Mouse (Mus musculus) MEL (cell line): ENCODE results near the gene Actr10. TPM values are rescaled to one million over a fixed set of nuclear protein-coding genes. Genes with fewer than 3 reads are reported as not detected.

Source experiments
- DNase-seq: peaks from one replicate; pipeline ENCODE4 v3.0.0; 2011; ENCODE audit warnings: low read depth, low spot score
- H3K27ac ChIP-seq: 2 replicates; pipeline ENCODE4 v1.5.1; 2012; ENCODE audit warnings: low read depth, mild to moderate bottlenecking, control low read depth, low read length, moderate library complexity; ENCODE audit not compliant: control insufficient read depth
- H3K27me3 ChIP-seq, 2 experiments: fragments of 150-350 bp in 1 of 2; sonication (generic) in 1 of 2; 2 replicates each; pipeline ENCODE4 v1.6.1; 2012; ENCODE audit warnings: low read length in 2 of 2, mild to moderate bottlenecking in 2 of 2, improper control_type of control experiment in 1 of 2, moderate library complexity in 1 of 2; ENCODE audit not compliant: insufficient read depth in 2 of 2, control insufficient read depth in 1 of 2
- H3K36me3 ChIP-seq, 2 experiments: 2 replicates each; pipeline ENCODE4 v1.6.1; 2012 to 2014; ENCODE audit warnings: low read length in 2 of 2, improper control_type of control experiment in 1 of 2, inconsistent platforms in 1 of 2, mild to moderate bottlenecking in 1 of 2; ENCODE audit not compliant: insufficient read depth in 2 of 2, control insufficient read depth in 1 of 2
- H3K4me1 ChIP-seq, 2 experiments: fragments of 150-350 bp in 1 of 2; sonication (generic) in 1 of 2; 2 replicates each; pipeline ENCODE4 v1.6.1; 2012; ENCODE audit warnings: low read length in 2 of 2, improper control_type of control experiment in 1 of 2, mild to moderate bottlenecking in 1 of 2; ENCODE audit not compliant: insufficient read depth in 2 of 2, control insufficient read depth in 1 of 2
- H3K4me3 ChIP-seq, 2 experiments: fragments of 150-350 bp in 1 of 2; sonication (generic) in 1 of 2; 2 replicates each; pipeline ENCODE4 v1.5.1; 2012; ENCODE audit warnings: low read depth in 2 of 2, low read length in 2 of 2, mild to moderate bottlenecking in 2 of 2, moderate library complexity in 2 of 2, control low read depth in 1 of 2, improper control_type of control experiment in 1 of 2; ENCODE audit not compliant: control insufficient read depth in 1 of 2, insufficient read depth in 1 of 2
- H3K79me2 ChIP-seq: 2 replicates; pipeline ENCODE4 v1.6.1; 2012; ENCODE audit warnings: mild to moderate bottlenecking, low read length, moderate library complexity; ENCODE audit not compliant: control insufficient read depth, poor library complexity, insufficient read depth
- H3K9ac ChIP-seq: 2 replicates; pipeline ENCODE4 v1.6.1; 2012; ENCODE audit warnings: low read depth, mild to moderate bottlenecking, control low read depth, low read length, moderate library complexity; ENCODE audit not compliant: control insufficient read depth, poor library complexity, severe bottlenecking
- H3K9me3 ChIP-seq: fragments of 150-350 bp; sonication (generic); replicated peaks from 2 replicates; pipeline ENCODE4 v1.6.1; 2012; ENCODE audit warnings: mild to moderate bottlenecking, low read length, improper control_type of control experiment, moderate library complexity; ENCODE audit not compliant: insufficient read depth
- CHD1 ChIP-seq: IDR thresholded peaks from 2 replicates; pipeline ENCODE4 v1.6.1; 2012; ENCODE audit warnings: low read depth, mild to moderate bottlenecking, inconsistent platforms, low read length, improper control_type of control experiment
- ELF1 ChIP-seq: IDR thresholded peaks from 2 replicates; pipeline ENCODE4 v1.6.1; 2014; ENCODE audit warnings: low read depth, mild to moderate bottlenecking, inconsistent platforms, low read length, improper control_type of control experiment, moderate library complexity
- GABPA ChIP-seq: IDR thresholded peaks from 2 replicates; pipeline ENCODE4 v1.6.1; 2012; ENCODE audit warnings: low read depth, mild to moderate bottlenecking, inconsistent platforms, low read length, improper control_type of control experiment, moderate library complexity
- HCFC1 ChIP-seq: IDR thresholded peaks from 2 replicates; pipeline ENCODE4 v1.6.1; 2012; ENCODE audit warnings: low read depth, mild to moderate bottlenecking, inconsistent platforms, low read length, improper control_type of control experiment, moderate library complexity
- MAFK ChIP-seq: IDR thresholded peaks from 2 replicates; pipeline ENCODE4 v1.6.1; 2011; ENCODE audit warnings: low read depth, mild to moderate bottlenecking, low read length, improper control_type of control experiment, borderline replicate concordance
- MXI1 ChIP-seq: IDR thresholded peaks from 2 replicates; pipeline ENCODE4 v1.6.1; 2011; ENCODE audit warnings: mild to moderate bottlenecking, low read depth, low read length, improper control_type of control experiment
- MYC ChIP-seq: IDR thresholded peaks from 2 replicates; pipeline ENCODE4 v1.6.1; 2011; ENCODE audit warnings: low read depth, mild to moderate bottlenecking, low read length, improper control_type of control experiment, moderate library complexity
- NELFE ChIP-seq: IDR thresholded peaks from 2 replicates; pipeline ENCODE4 v1.6.1; 2011; ENCODE audit warnings: low read depth, low read length, improper control_type of control experiment
- NRF1 ChIP-seq: IDR thresholded peaks from 2 replicates; pipeline ENCODE4 v1.6.1; 2014; ENCODE audit warnings: low read depth, mild to moderate bottlenecking, inconsistent platforms, low read length, improper control_type of control experiment, moderate library complexity; ENCODE audit not compliant: poor library complexity, insufficient read depth, severe bottlenecking
- POLR2A ChIP-seq, 2 experiments: IDR thresholded peaks; 2 replicates each; pipeline ENCODE4 v1.6.1; 2011 to 2012; ENCODE audit warnings: low read length in 2 of 2, mild to moderate bottlenecking in 2 of 2, control low read depth in 1 of 2, improper control_type of control experiment in 1 of 2, low read depth in 1 of 2, moderate library complexity in 1 of 2; ENCODE audit not compliant: control insufficient read depth in 1 of 2, insufficient read depth in 1 of 2, poor library complexity in 1 of 2
- POLR2AphosphoS2 ChIP-seq: IDR thresholded peaks from 2 replicates; pipeline ENCODE4 v1.6.1; 2011; ENCODE audit warnings: low read length, improper control_type of control experiment
- SIN3A ChIP-seq: IDR thresholded peaks from 2 replicates; pipeline ENCODE4 v1.6.1; 2012; ENCODE audit warnings: low read length, improper control_type of control experiment, inconsistent platforms
- SMC3 ChIP-seq: IDR thresholded peaks from 2 replicates; pipeline ENCODE4 v1.6.1; 2011; ENCODE audit warnings: low read depth, low read length, improper control_type of control experiment
- TAL1 ChIP-seq: IDR thresholded peaks from 2 replicates; pipeline ENCODE4 v1.6.1; 2012; ENCODE audit warnings: mild to moderate bottlenecking, inconsistent platforms, low read length, moderate library complexity, mixed read lengths
- TBP ChIP-seq: IDR thresholded peaks from 2 replicates; pipeline ENCODE4 v1.8.0; 2011; ENCODE audit warnings: low read depth, low read length, improper control_type of control experiment
- TCF12 ChIP-seq: IDR thresholded peaks from 2 replicates; pipeline ENCODE4 v1.6.1; 2014; ENCODE audit warnings: low read depth, mild to moderate bottlenecking, inconsistent platforms, low read length, improper control_type of control experiment, moderate library complexity
- ZKSCAN1 ChIP-seq: IDR thresholded peaks from 2 replicates; pipeline ENCODE4 v1.6.1; 2012; ENCODE audit warnings: low read depth, mild to moderate bottlenecking, inconsistent platforms, low read length, improper control_type of control experiment, moderate library complexity
- ZMIZ1 ChIP-seq: IDR thresholded peaks from 2 replicates; pipeline ENCODE4 v1.6.1; 2012; ENCODE audit warnings: low read depth, mild to moderate bottlenecking, inconsistent platforms, low read length, improper control_type of control experiment, moderate library complexity
- ZNF384 ChIP-seq: IDR thresholded peaks from 2 replicates; pipeline ENCODE4 v1.6.1; 2012; ENCODE audit warnings: low read depth, mild to moderate bottlenecking, inconsistent platforms, low read length, improper control_type of control experiment
- polyA plus RNA-seq, 2 experiments: library from polyadenylated mRNA; stranded (reverse) in 1 of 2; unstranded in 1 of 2; fragments of >175 nt in 1 of 2; fragments of >200 nt in 1 of 2; gene quantifications; 2 replicates each; pipeline versions ENCODE4 v1.2.1 to v1.2.4; 2012; ENCODE audit warnings: low replicate concordance in 2 of 2, low read depth in 1 of 2; ENCODE audit not compliant: insufficient read length in 2 of 2, insufficient read depth in 1 of 2, missing spikeins in 1 of 2
- total RNA-seq: library from RNA; depleted of rRNA; stranded (reverse); fragments of 300-350 nt; gene quantifications from 2 replicates; pipeline ENCODE4 v1.2.3, GENCODE M21; 2012

Actr10 gene
- total and polyA plus RNA-seq, 3 experiments: 78.7 to 109 TPM; not detected in 1

- no peaks in the 10 kb centered on the region for H3K27me3 ChIP-seq
- DNase-seq: peak; percentile 97
- peak within 1 kb of the TSS; percentile 97 for H3K9ac ChIP-seq
- no peak for TF ChIP-seq SMC3
- no peak for TF ChIP-seq GABPA
- peak; percentile 69; the same call in 1 of the 2 replicates for TF ChIP-seq POLR2AphosphoS2
- TF ChIP-seq ELF1: peak; percentile 24; the same call in 1 of the 2 replicates
- TF ChIP-seq POLR2A (IDR thresholded peaks at IDR 0.05; ENCODE audit: control insufficient read depth in 1 of 2, insufficient read depth in 1 of 2, low read depth in 1 of 2, low read length in 2 of 2, poor library complexity in 1 of 2): peak; percentile 77 to 95
- TF ChIP-seq CHD1: 0 out of 2 replicates have a peak, but pooled peaks have one; percentile 80
- peak; percentile 82 for TF ChIP-seq NELFE
- peak; percentile 78 for TF ChIP-seq ZMIZ1
- TF ChIP-seq MAFK: no peak
- peak; percentile 72 for TF ChIP-seq NRF1
- TF ChIP-seq ZNF384: peak; percentile 99
- peak; percentile 86 for TF ChIP-seq HCFC1
- TF ChIP-seq TCF12: peak; percentile 39; the same call in 1 of the 2 replicates
- no peak for TF ChIP-seq ZKSCAN1
- TF ChIP-seq MYC: peak; percentile 69; the same call in 1 of the 2 replicates
- TF ChIP-seq MXI1: peak; percentile 57
- peak; percentile 54; the same call in 1 of the 2 replicates for TF ChIP-seq TBP
- peak; percentile 77; the same call in 1 of the 2 replicates for TF ChIP-seq SIN3A
- peaks cover 48% of the 10 kb centered on the region for H3K79me2 ChIP-seq
- H3K4me3 ChIP-seq: peak within 1 kb of the TSS; percentile 96 to 99
- peaks cover 0 to 12% of the 10 kb centered on the region in 2 experiments; a peak in 3 of 4 replicates for H3K4me1 ChIP-seq
- no peaks in the 10 kb centered on the region for H3K9me3 ChIP-seq
- peaks cover 15 to 18% of the 10 kb centered on the region in 2 experiments for H3K36me3 ChIP-seq
- H3K27ac ChIP-seq: peak within 1 kb of the TSS; percentile 80
These were observed 37.0 kb downstream of the Actr10 start, which contains the start of gene Psma3 for GRCm38 (mm10) chr12:70974441-70975266. Gene Psma3, plus strand, starts transcription at chr12:70974621.

DNA sequence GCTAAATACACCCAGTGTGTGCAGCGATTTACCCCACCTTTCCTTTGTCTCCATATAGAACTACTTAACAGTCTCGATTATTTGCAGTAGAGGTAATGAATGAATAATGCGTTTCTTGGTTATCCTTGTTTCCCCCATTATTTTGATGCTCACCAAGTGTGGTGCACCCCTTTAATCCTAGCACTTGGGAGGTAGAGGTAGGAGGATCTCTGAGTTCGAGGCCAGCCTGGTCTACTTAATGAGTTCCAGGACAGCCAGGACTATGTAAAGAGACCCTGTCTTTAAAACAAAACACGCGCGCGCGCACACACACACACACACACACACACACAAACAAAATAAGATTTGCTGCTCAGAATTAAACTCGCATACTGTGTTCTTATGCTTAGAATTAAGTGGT, 37.7 kb downstream of the Actr10 start:
- DNase-seq: peak; percentile 59
- H3K27me3 ChIP-seq: no peaks in the 10 kb centered on the region
- peak overlapping the region; percentile 70 for H3K27ac ChIP-seq
- peak; percentile 29; the same call in 1 of the 2 replicates for TF ChIP-seq SIN3A
- no peak for TF ChIP-seq ELF1
- TF ChIP-seq MYC: peak; percentile 26; the same call in 1 of the 2 replicates
- no peak for TF ChIP-seq TAL1
- H3K4me1 ChIP-seq: peaks cover 0 to 12% of the 10 kb centered on the region in 2 experiments; a peak in 3 of 4 replicates
- H3K9me3 ChIP-seq: no peaks in the 10 kb centered on the region
- peaks cover 55% of the 10 kb centered on the region for H3K79me2 ChIP-seq
- H3K36me3 ChIP-seq: peaks cover 15 to 17% of the 10 kb centered on the region in 2 experiments
- peak overlapping the region; percentile 97 for H3K9ac ChIP-seq
- peak overlapping the region; percentile 96 to 99 for H3K4me3 ChIP-seq
